Mouse (Mus musculus): ENCODE results near the gene Lrrk1. TPM values are rescaled to one million over a fixed set of nuclear protein-coding genes. Genes with fewer than 3 reads are reported as not detected.

Gene Lrrk1
- polyA plus RNA-seq, 1 experiment from 2014 or later, result 3.0 TPM

DNA sequence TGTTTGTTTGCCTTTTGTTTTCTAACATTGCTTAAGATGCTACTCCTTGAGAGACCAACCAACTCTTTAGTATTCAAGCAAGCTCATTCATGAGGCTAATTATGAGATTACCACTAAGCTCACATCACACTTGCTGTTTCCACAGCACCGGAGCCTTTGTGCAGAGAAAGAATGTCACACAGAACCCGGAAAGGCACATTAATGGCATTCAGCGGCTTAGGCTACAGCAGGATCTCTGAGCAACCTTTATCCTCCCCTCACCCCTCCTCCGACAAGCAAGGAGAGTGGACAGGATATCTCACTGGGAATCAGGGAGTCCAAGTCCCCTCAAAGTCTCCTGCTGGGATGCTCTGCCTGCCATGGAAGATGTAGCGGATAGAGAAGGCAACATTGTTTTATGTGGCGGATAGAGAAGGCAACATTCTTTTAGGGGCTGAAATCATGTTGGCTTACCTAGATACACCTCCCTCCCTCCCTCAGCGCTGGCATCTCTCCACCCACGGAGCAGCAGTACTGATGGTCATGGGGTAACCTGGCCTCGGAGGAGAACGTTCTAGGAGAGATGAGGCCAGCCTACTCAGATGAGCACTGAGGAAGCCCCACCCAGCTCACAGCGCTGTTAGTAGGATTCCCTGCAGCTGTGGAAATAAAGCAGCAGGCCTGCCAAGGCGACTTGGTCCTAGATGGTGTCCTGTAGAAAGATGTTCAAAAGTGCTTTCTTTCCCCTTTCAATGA, 91.1 kb downstream of the Lrrk1 start:
- WGBS (ENCODE audit: insufficient replicate concordance), result 85% methylated on average over 12 of the region's 12 CpGs
- TF ChIP-seq CTCF (IDR thresholded peaks at IDR 0.05; ENCODE audit: low read depth) (no peak), EP300 (IDR thresholded peaks at IDR 0.05; ENCODE audit: low read depth) (no peak)
- no peak overlapping the region for H3K4me3 ChIP-seq (ENCODE audit: low read depth, low read length)
- no peaks in the 10 kb centered on the region for H3K4me1 ChIP-seq (ENCODE audit: insufficient read depth)
- peaks cover 44% of the 10 kb centered on the region for H3K36me3 ChIP-seq (replicated peaks; ENCODE audit: insufficient read depth, low read length)
- ATAC-seq (no peak), DNase-seq (no peak)
- H3K9ac ChIP-seq (replicated peaks), result no peak overlapping the region
- H3K27ac ChIP-seq (ENCODE audit: low read depth), result no peak overlapping the region
- no peaks in the 10 kb centered on the region for H3K9me3 ChIP-seq (ENCODE audit: low read length)
- H3K27me3 ChIP-seq (ENCODE audit: insufficient read depth, low read length), result no peaks in the 10 kb centered on the region
- H3K4me2 ChIP-seq (ENCODE audit: low read depth, low read length), result no peak overlapping the region

DNA sequence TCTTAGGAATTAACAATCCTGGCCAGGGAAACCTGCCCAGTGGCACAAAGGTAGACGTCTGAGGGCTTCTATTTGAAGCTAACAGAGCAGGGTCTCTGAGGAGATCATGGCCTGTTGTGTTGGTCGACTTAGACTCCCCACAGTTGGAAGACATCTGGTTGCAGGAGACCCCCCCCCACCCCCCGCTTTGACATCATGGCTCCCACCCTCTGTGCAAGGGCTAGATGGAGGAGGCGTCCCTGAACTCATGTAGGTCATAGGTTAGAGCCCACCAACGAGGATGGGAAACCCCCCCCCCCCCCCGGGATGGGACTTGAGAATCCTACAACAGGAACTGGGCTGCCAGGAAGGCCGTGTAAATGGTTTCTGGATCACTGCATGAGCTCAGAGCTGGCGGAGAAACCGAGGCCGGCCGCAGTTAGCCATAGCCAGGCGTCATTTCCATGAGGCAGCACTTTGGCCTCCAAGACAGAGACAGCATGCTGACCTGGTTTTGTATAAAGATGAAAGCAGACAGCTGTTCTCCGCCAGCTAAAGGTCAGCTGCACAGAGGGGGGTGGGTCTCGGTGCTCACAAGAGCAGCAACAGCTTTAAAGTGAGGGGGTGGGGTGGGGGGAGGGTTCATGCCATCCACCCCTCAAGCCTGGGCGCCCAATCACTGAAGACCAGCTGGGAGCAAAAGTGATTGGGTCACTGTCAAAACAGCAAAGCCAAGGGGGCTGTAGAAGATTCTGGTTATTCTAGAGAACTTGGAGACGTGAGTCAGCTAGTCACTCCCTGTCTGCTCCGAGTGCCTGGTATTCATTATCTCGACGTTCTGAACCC, 95.4 kb downstream of the Lrrk1 start:
- H3K9me3 ChIP-seq (ENCODE audit: low read length), result no peaks in the 10 kb centered on the region
- no peak overlapping the region for H3K9ac ChIP-seq (replicated peaks)
- peaks cover 51% of the 10 kb centered on the region for H3K36me3 ChIP-seq (replicated peaks; ENCODE audit: insufficient read depth, low read length)
- no peaks in the 10 kb centered on the region for H3K4me1 ChIP-seq (ENCODE audit: insufficient read depth)
- no peak overlapping the region for H3K4me2 ChIP-seq (ENCODE audit: low read depth, low read length)
- no peak overlapping the region for H3K4me3 ChIP-seq (ENCODE audit: low read depth, low read length)
- ATAC-seq (no peak), DNase-seq (no peak)
- WGBS (ENCODE audit: insufficient replicate concordance), result 80% methylated on average over 19 of the region's 19 CpGs
- TF ChIP-seq EP300 (IDR thresholded peaks at IDR 0.05; ENCODE audit: low read depth), result no peak
- TF ChIP-seq CTCF (IDR thresholded peaks at IDR 0.05; ENCODE audit: low read depth), result no peak
- H3K27me3 ChIP-seq (ENCODE audit: insufficient read depth, low read length), result no peaks in the 10 kb centered on the region
- no peak overlapping the region for H3K27ac ChIP-seq (ENCODE audit: low read depth)

DNA sequence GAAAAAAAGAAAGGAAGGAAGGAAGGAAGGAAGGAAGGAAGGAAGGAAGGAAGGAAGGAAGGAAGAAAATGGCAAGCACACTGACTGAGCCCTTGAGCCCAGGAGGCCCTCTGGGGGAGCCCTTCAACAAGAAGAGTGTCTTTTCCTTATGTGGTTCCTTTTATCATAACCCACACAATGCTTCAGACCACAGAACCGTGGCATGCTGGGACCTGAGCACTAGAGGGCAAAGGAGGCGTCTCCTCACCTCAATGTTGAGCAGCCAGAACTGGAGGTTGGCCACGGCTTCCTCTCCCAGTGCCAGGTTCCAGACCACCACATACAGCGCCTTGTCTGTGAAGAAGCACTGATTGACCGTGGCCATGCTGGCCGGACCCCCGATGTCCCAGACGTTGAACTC, 96.1 kb downstream of the Lrrk1 start:
- Histone ChIP-seq H3K27ac (ENCODE audit: low read depth) (no peak overlapping the region), H3K4me3 (ENCODE audit: low read depth, low read length) (no peak overlapping the region), H3K4me1 (ENCODE audit: insufficient read depth) (no peaks in the 10 kb centered on the region), H3K27me3 (ENCODE audit: insufficient read depth, low read length) (no peaks in the 10 kb centered on the region), H3K36me3 (replicated peaks; ENCODE audit: insufficient read depth, low read length) (peaks cover 44% of the 10 kb centered on the region), H3K9me3 (ENCODE audit: low read length) (no peaks in the 10 kb centered on the region), H3K9ac (replicated peaks) (no peak overlapping the region), H3K4me2 (ENCODE audit: low read depth, low read length) (no peak overlapping the region)
- ATAC-seq (no peak), DNase-seq (no peak)
- no peak for TF ChIP-seq EP300 (IDR thresholded peaks at IDR 0.05; ENCODE audit: low read depth)
- no peak for TF ChIP-seq CTCF (IDR thresholded peaks at IDR 0.05; ENCODE audit: low read depth)
- 78% methylated on average over 8 of the region's 8 CpGs for WGBS (ENCODE audit: insufficient replicate concordance)

DNA sequence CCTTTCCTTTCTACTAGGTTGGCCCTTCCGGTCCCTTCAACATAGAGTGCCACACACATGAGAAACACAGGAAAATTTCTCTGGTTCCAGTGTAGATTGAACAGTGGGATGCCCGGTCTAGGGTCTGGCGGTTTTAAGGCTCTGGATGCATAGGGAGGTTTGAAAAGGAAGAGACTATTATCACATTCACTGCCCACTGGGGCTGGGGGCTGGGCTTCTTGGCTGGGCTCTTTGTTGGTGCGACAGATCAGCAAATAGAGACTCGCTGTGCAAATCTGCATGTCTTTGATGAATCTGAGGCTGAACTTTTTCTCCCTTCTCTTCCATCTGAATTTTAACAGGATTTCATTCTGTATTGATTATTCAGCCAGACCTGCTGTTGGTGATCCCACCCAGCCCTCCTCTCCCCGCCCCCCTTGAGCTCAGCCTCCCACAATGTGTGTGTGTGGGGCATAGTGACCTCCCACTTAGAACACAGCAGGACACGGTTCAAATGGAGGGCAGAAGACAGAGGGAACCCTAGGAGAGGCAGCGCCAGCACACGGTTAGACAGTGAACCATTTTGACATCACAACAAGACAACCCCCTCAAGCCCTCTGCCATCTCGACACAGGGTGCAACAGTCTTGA, 105.1 kb downstream of the Lrrk1 start:
- no peak overlapping the region for H3K4me3 ChIP-seq (ENCODE audit: low read depth, low read length)
- H3K4me1 ChIP-seq (ENCODE audit: insufficient read depth), result 0 out of 2 replicates have a peak, but pooled peaks cover 3% of the 10 kb centered on the region
- ATAC-seq (no peak), DNase-seq (no peak)
- 66% methylated on average over 10 of the region's 10 CpGs for WGBS (ENCODE audit: insufficient replicate concordance)
- no peak overlapping the region for H3K4me2 ChIP-seq (ENCODE audit: low read depth, low read length)
- no peaks in the 10 kb centered on the region for H3K9me3 ChIP-seq (ENCODE audit: low read length)
- H3K27ac ChIP-seq (ENCODE audit: low read depth), result no peak overlapping the region
- no peaks in the 10 kb centered on the region for H3K27me3 ChIP-seq (ENCODE audit: insufficient read depth, low read length)
- H3K9ac ChIP-seq (replicated peaks), result no peak overlapping the region
- TF ChIP-seq CTCF (IDR thresholded peaks at IDR 0.05; ENCODE audit: low read depth), result no peak
- TF ChIP-seq EP300 (IDR thresholded peaks at IDR 0.05; ENCODE audit: low read depth), result no peak
- H3K36me3 ChIP-seq (replicated peaks; ENCODE audit: insufficient read depth, low read length), result peaks cover 35% of the 10 kb centered on the region

DNA sequence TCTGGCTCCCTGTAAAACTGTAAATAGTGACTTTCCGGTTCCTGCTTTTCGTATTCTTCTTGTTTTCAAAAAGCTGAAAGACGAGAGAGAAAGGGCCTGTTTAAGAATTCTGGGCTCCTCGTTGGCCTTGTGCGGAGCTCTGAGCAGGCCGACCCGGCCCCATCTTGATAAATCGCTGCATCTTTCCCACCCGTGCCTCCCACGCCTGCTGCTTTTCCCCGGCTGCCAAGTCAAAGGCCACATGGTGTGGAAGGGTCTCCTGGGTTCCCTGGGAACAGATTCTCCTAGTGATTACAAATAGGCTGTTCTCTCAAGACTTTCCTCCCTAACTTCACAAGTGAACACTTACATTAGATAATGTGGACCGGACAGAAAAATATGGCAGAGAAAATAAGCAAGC, 105.9 kb downstream of the Lrrk1 start:
- Histone ChIP-seq H3K27me3 (ENCODE audit: insufficient read depth, low read length) (no peaks in the 10 kb centered on the region), H3K4me2 (ENCODE audit: low read depth, low read length) (no peak overlapping the region), H3K9ac (replicated peaks) (no peak overlapping the region), H3K4me3 (ENCODE audit: low read depth, low read length) (no peak overlapping the region), H3K9me3 (ENCODE audit: low read length) (no peaks in the 10 kb centered on the region), H3K36me3 (replicated peaks; ENCODE audit: insufficient read depth, low read length) (peaks cover 35% of the 10 kb centered on the region), H3K4me1 (ENCODE audit: insufficient read depth) (0 out of 2 replicates have a peak, but pooled peaks cover 3% of the 10 kb centered on the region), H3K27ac (ENCODE audit: low read depth) (no peak overlapping the region)
- ATAC-seq (no peak), DNase-seq (no peak)
- no peak for TF ChIP-seq EP300 (IDR thresholded peaks at IDR 0.05; ENCODE audit: low read depth)
- no peak for TF ChIP-seq CTCF (IDR thresholded peaks at IDR 0.05; ENCODE audit: low read depth)
- WGBS (ENCODE audit: insufficient replicate concordance), result 86% methylated on average over 12 of the region's 12 CpGs

DNA sequence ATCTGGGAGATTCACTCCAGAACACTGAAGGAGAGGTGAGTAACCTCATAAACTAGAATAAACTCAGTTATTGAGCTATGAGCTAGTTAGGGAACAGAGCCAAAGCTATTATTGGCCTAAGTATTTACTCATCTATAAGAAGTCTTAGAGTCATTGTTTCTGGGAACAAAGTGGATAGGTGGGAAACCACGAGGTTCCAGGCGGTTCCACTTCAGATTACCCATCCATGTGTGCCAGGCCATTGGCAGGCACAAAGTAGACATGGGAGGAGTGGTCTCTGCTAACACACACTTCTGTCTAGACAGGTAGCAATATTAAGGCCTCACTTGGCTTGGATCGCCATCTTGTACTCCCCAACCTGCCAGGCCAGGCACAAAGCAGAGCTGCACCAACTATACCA, 110.1 kb downstream of the Lrrk1 start:
- Histone ChIP-seq H3K4me1 (ENCODE audit: insufficient read depth) (no peaks in the 10 kb centered on the region), H3K27ac (ENCODE audit: low read depth) (no peak overlapping the region), H3K36me3 (replicated peaks; ENCODE audit: insufficient read depth, low read length) (peaks cover 33% of the 10 kb centered on the region), H3K4me2 (ENCODE audit: low read depth, low read length) (no peak overlapping the region), H3K9ac (replicated peaks) (no peak overlapping the region), H3K9me3 (ENCODE audit: low read length) (no peaks in the 10 kb centered on the region), H3K27me3 (ENCODE audit: insufficient read depth, low read length) (no peaks in the 10 kb centered on the region), H3K4me3 (ENCODE audit: low read depth, low read length) (no peak overlapping the region)
- DNase-seq, result no peak
- WGBS (ENCODE audit: insufficient replicate concordance), result 92% methylated on average over 3 of the region's 3 CpGs
- no peak for ATAC-seq
- no peak for TF ChIP-seq EP300 (IDR thresholded peaks at IDR 0.05; ENCODE audit: low read depth)
- TF ChIP-seq CTCF (IDR thresholded peaks at IDR 0.05; ENCODE audit: low read depth), result no peak

All from liver, postnatal 0 days (tissue).